Mouse (Mus musculus) frontal cortex, postnatal 10 days (tissue): ENCODE measurements at regions not wholly inside any gene's neighbourhood (a gene's known extent, or its start where the extent isn't known, plus 50 kb on each side); places are given as distances from the start of the nearest gene placed in this dataset.
"Not testable (repeated sequence)": the region's sequence is repeated elsewhere in the genome, so short reads cannot be mapped to it uniquely, and the experiment has no call there.

Experiments
- DNase-seq, 2 experiments: peaks; one replicate each; pipeline ENCODE4 v3.0.0; 2022; ENCODE audit warnings: low spot score in 2 of 2, mixed read lengths in 1 of 2

DNA sequence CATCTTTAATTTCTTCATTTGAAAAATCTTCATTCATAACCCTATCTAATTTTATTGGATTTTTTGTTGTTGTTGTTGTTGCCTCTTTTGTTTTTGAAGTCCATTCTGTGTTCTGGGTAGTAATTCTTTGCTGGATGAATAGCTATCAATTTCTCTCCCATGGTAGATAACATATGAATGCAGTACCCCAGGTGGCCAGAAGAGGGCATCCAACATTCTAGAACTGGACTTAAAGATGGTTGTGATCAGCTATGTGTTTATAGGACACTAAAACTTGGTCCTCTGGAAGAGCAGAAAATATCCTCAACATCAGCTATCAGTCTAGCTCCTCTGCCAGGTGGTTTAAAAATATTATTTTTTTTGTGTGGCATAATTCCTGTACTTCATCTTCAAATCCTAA lies 73.0 kb downstream of the Prl2c3 start:
- not testable (repeated sequence) for DNase-seq

DNA sequence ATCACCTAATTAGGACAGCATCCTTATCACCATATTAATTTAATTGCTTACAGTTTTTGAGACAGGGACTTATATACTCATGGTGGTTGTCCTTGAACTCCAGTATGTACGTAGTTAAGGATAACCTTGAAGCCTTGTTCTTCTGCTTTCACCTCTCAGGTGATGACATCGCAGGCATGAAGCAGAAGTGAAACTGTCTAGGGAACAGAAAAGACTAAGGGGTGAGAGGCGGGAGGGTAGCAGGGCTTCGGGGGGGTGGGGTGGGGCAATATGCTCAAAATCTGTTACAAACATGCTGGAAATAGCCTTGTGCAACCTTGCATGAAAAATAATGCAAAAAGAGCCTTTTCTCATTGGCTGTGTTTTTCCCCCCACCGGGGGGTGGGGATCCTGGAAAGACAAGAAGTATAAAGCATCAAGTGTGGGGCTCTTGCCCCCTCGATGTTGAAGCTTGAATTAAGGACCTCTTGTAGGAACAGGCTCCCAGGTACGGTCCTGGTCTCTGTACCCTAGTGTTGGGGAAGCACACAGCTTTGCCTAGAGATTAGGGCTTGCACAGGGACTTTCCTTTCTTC lies 81.8 kb downstream of the Prl2c3 start:
- not testable (repeated sequence) for DNase-seq

DNA sequence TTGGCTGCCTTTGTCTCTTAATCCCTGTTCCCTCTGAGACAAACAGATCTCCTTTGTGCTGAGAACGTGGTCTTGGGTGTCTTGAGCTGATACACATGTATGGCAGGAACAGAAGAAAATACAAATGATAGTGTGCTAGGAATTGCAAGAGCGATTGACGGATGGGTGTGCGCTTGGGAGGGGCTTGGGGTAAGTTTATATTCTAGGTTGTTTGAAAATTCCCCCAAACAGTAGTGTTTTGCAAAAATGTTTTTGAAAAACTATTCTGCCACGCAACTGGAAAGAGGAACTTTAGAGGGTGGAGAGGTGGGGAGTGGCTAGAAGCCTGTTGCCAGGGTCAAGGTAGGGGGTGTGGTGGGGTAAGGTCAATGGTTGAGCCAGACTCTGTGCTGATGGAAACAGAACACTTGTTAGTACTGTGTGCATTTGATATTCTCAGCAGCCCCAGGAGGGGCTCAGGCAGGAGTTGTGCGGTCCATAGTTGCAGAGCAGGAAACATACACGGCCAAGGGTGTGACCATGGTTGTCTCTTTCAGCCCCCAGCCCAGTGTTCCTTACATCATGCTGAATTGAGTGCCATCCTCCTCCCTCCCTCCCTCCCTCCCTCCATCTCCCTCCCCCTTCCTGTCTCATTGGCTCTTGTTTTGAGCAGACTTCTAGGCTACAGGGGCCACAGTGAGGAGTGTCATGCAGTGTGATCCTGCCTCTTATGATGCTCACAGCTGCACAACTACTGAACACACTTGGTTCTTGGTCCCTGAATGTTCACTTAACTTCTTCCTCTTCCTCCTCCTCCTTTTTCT lies 88.2 kb downstream of the Prl2c3 start:
- no peak for DNase-seq

DNA sequence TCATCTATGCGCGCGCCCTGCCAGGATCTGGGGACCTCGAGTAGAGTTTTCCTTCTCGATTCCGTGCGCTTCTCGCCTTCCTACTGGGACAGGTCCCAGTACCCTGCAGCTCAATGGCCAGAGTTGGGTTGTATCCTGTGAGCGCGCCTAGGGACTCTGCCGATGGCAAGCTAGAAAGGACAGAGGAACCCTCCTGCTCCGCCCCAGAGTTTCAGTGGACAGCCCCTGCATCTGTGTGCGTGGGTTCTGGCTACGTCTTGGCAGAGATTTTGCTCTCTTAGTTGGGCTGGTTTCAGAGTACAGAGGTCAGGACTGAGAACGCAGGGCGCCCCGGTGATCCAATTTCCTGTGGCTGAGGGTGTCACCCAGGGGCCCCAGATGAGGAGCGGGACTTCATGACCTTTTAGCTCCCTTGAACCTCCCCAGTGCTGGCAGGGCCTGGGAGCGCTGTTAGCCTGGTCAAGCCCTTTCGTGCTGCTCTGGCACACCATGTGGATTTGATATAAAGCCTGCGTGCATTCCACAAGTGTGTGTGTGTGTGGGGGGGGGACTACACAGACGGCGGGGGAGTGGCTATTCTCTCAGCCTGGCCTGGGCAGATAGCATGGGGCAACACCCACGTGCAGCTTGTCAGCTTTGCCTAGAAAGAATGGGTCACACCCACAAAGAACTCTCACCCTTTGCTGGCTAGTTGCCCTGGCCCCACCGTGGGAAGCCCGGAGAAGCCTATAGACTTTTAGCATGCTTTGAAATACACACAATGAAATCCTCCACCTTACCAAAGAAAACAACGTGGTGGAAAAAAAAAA lies 96.9 kb downstream of the Prl2c3 start:
- DNase-seq = not testable (repeated sequence)

DNA sequence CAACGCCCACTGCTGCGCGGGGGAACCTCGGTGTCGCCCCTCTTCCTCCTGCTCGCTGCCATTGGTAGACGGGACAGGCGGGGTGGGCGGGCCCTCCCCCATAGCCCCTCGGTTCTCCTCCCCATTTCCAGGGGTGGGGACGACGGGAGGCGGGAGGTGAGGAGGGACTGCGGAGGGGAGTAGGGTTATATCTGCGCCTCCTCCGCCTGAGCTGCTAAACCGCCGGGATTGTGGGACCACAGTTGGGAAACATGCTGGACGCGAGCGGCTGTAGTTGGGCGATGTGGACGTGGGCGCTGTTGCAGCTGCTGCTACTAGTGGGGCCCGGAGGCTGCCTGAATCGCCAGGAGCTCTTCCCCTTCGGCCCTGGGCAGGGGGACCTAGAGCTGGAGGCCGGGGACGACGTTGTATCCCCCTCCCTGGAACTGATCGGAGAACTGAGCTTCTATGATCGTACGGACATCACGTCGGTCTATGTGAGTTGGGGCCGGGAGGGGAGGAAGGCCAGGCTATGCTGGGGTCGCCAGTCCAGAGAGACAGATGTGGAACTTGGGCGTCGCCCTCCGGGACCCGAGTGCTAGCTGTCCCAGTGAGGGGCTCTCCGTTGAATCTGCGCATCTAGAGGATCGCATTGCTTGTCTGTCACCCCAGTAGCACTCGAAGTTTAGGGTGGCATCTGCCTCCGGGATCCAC lies 97.6 kb downstream of the Prl2c3 start:
- DNase-seq = peak in 1 of 2 experiments; percentile 8

DNA sequence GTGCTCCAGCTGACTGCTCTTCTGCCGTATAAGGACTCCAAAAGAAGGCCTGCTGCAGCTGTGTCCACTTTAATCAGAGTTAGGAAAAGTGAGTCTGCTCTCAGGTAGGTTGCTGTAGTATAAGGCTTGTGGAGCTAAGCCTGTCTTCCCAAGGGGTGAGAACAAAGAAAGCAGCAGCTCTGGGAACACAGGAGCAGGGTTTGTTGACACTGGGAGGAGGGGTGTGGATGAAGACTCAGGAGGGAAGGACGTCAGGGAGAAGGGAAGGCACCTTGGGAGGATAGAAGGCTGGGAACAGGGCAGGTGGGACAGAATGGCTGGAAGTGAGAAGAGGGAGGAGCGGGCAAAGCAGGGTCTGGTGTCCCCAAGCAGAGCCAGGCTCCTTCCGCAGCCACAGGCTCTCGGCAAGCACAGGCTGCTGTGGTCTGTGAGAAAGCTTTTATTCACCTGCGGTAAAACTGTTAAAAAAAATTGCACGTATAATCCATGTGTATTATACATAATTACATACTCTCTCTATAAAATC lies 106.2 kb downstream of the Prl2c3 start:
- not testable (repeated sequence) for DNase-seq

DNA sequence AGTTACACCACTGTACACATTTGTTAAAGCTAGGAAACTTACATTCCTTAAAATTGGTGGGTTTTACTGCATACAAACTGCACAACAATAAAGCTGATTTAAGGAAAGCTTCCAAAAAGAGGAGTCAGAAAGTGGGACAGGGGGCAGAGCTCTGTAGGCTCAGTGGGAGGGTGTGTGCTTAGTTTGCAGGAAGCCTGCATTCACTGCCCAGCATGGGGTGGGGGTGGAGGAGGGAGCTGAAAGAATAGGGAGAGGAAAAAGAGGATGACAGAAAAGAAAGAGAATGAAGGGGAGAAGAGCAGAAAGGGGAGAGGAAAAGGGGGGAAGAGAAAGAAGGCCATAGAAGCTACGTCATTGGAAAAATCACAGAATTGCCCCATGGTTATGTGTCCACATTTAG lies 111.1 kb downstream of the Prl2c3 start:
- not testable (repeated sequence) for DNase-seq

DNA sequence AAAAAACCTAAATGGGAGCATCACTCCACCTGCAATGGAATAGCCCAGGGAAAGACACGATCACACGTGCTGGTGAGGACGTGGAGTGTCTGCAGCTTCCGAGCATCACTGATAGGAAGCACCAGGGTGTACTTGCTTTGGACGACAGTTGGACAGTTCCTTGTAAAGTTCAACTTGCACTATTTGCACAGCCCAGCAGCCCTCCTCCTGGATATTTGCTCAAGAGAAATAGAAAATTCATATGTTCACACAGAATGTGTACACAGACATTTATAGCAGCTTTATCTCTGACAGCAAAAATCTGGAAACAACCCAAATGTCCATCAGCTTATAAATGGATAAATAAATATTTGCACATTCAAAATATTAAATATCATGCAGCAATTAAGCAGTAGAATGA lies 111.7 kb downstream of the Prl2c3 start:
- not testable (repeated sequence) for DNase-seq

DNA sequence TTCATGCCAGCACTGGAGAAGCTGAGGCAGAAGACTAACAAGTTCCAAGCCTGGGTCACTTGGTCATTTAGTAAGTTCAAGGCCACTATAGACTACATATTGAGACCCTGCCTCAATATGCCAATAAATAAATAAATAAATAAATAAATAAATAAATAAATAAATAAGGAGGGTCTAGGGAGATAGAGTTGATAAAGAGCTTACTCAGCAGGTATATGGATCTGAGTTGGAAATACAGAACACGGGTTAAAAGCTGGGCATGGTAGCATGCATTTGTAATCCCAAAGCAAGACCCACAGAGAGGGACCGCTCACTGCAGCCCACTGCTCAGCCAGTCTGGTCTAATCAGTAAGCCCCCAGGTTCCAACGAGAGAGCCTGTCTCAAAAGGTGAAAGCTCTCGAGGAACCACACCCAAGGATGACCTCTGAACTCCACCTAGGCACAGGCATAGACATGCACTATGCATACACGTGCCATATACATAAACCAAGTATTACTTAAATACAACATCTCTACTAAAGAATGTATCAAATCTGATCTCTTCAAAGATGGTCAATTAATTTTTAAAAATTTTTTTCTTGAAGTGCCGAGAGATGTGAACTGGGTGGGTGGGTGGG lies 115.4 kb downstream of the Ero1lb start:
- not testable (repeated sequence) for DNase-seq

DNA sequence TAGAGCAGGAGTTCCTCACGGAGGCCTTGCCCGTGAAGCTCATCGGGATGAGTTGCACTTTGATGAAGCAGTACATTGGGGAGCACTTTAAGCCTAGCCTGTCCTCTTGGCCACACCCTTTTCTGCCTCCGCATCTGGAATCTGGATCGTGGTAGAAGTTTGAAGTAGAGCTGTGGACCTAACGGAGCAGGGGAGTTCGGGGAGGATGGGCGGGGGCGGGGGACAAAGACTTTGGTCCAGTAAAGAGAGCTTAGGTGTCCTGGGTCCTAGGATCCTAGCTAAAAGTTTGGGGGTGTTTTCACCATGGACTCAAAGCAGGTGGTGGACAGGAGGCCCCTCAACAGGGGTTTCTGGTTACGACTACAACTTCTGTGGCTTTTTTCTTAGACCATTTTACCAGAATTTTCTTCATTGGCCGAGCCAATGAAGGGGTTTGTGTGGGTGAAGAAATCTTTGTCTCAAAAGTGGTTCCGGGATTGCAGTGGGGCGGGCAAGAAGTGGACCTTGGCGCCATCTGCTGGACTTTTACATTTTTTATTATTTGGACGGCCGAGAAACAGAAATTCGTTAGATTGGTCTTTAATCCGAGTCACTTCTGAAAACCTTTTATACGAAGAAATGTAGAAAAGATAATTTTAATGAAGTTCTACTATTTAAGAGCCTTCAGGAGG lies 114.7 kb downstream of the Ero1lb start:
- DNase-seq = peak in 1 of 2 experiments; percentile 33

DNA sequence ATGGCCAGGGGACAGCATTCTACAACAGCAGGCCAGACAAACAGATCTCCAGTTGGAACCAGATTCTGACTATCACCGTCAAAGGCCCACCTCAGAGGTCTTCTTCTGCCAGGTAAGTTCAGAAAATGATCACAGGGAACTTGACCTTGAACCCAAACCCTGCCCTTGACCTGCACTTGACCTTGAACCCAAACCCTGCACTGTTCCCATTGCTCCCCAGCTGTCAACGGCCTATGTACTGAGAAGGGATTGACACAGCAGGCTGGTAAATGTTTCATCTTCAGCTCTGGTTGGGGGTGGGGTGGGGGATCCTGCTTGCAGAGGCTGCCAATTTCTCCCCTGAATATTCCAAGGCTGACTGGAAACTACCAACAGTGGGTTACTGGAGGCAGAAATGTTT lies 111.7 kb downstream of the Ero1lb start:
- no peak for DNase-seq

DNA sequence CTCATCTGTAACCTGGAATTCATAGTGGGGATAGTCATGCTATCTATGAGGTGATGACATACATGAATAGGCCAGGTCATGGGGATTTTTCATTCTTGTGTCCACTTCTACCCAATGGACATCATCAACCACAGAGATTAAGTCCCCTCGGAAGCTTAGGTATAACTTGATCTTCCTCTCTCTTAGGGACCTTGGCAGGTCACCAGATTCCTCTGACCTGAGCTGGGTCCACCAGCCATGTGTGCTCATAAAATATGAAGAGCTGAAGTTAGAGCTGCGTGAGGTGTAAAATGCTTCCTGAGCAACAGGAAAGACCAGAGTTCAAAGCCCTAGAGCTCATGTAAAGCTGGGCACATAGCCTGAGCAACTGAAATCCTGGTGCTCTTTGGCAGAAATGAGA lies 105.3 kb downstream of the Ero1lb start:
- DNase-seq = not testable (repeated sequence)

DNA sequence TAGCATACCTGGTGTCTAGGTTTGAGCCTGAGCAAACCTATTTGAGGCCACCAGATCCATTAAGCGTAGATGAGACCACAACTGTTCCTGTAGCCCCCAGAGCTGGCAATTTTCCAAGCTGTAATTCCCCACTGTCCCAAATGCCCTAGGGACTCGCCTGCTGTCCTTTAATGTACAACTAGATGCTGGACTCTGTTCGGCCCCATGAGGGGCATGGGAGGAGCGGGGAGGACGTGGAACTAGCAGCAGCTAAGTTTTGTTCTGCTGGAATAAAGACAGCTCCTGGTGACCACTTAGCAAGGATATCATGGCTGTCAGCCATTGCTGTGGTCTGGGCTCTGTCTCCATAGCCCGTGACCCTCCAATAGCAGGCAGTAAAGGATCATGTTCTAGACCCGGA lies 103.1 kb downstream of the Ero1lb start:
- DNase-seq = not testable (repeated sequence)

DNA sequence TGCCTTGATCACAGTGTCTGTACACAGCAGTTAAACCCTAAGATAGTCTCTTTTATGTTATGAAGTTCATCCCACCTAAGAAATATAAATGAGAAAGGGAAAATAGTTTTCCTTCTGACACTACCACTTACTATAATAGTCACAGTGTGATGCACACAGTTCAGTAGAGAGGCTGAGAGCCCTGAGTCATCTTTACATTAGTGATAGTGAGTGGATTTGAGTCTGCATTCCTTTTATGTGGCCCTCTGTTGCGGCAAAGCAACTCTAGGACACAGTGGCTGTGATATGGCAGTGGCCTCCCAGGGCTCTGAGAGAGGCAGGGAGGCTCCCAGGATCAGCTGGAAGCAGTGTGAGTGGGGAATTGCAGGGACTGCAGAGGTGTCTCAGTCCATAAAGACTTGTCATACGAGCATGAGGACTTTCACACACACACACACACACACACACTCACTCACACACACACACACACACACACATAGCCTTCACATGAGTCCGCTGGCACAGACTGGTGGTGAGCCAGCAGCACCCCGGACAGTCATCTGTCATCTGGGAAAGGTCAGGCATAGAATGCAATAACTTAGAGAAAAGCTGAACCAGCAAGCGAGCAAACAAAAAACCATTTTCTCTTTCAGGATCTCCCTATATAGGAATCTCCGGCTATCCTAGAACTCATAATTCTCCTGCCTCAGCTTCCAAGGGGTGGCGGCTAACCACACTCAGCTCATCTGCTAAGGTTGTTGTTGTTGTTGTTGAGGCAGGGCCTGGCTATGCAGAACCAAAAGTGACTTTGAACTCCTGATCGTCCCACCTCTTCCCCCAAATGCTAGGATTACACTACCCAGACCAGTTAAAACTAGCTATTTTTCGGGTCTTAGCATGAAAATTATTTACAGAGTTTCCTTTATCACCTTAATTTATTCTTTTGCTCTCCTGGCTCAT lies 102.3 kb downstream of the Ero1lb start:
- not testable (repeated sequence) for DNase-seq

DNA sequence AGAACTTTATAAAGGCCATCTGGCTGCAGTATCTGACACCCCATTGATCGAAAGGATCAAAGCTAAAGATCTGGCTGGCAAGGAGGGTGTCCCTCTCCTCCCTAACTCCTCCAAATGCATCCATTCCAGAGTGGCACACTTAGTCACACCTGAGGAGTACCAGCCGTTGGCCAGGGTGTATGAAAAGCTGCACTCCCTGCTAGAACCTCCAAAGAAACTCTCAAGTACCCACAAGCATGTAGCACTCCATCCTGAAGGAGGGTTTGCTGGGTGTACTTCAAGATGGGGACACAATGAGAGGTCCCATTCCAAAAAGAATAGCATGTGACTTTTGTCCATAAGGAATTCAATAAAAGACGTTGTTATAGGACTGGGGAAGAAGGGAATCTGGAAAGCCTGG lies 100.4 kb downstream of the Ero1lb start:
- DNase-seq = not testable (repeated sequence)
